Mouse (Mus musculus) brain, embryonic 14.5 days (tissue): ENCODE measurements at regions not wholly inside any gene's neighbourhood (a gene's known extent, or its start where the extent isn't known, plus 50 kb on each side); places are given as distances from the start of the nearest gene placed in this dataset.

Source experiments
- CTCF ChIP-seq: fragments of 200-500 bp; IDR thresholded peaks from 2 replicates; pipeline ENCODE4 v1.5.1; 2012; ENCODE audit warnings: inconsistent platforms, mild to moderate bottlenecking, moderate library complexity, borderline replicate concordance; ENCODE audit not compliant: insufficient read depth, insufficient read length; ENCODE audit errors: extremely low read depth
- POLR2A ChIP-seq: fragments of 200-500 bp; IDR thresholded peaks from 2 replicates; pipeline ENCODE4 v1.6.1; 2012; ENCODE audit warnings: mild to moderate bottlenecking, inconsistent platforms, borderline replicate concordance; ENCODE audit not compliant: poor library complexity, insufficient read depth, insufficient read length, severe bottlenecking; ENCODE audit errors: extremely low read depth

DNA sequence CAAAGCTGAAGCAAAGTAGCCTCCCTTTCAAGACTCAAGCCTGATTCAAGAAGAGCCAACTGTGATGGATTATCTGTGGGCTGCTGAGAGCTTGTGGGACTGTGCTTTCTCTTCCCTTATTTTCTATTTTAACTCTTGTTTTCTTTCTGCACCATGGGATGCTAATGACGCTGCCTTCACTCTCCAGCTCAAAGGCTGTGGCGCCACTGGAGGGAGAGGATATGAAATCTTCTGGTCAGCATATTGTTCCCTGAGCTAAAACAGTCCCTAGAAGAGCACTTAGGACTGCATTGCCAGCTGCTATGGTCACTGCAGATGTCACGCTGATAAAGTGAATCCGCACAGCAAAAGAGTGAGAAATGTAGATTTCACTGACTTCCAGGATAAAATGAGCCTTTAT is 324.2 kb upstream of the Dpp10 start:
- no peak for TF ChIP-seq CTCF
- no peak for TF ChIP-seq POLR2A
